Mouse (Mus musculus) embryo, embryonic 9.5 days (tissue): ENCODE data around the gene Mpst.

ENCODE experiments used
- DNase-seq: peaks from one replicate; pipeline ENCODE4 v3.0.0-alpha.2; 2017; ENCODE audit errors: extremely low spot score

Mpst gene

DNA sequence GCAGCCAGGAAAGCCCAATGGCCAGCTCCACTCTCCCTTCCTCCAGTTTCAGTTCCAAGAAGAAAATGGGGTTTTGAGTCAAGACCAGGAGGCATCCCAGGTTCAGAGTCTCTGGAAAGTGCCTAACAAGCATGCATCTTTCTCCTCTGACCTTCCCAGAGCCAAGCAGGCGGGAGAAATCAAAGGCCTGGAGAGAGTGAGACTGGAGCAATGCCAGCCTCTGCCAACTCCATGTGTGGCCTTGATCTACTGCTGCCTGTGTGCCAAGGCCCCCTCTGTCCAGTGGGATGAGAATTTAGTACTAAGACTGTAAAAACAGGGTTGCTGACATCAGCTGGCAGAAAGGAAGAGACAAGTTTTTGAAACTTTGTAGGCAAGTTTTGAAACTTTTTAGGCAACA lies 2.3 kb upstream of the Mpst start:
- DNase-seq = no peak

DNA sequence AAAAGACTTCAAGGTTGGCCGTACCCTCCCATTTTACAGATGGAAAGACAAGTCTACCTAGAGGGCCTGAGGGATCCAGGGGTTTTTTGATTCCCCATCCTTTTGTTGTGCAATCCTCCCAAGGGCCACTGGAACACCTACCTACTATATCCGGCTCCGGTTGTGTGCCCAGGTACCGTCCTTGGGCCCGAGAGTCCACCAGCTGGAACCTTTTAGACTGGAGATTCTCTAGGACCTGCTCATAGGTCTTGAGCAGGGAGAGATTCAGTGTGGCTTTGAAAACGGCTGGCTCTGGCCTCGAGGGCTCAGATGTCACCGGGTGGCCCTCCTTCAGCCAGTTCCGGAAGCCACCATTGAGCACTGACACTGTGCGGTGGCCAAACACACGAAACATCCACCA lies 1.1 kb upstream of the Mpst start:
- DNase-seq = no peak

GRCm38 (mm10) chr15:78405517-78406211 lies 552 bp upstream of the Mpst start, which contains the start of gene Tst:
TSS of gene Tst (minus strand) at chr15:78405907.
- peak; percentile 84 for DNase-seq

GRCm38 (mm10) chr15:78409570-78410052 lies 3.4 kb downstream of the Mpst start:
- peak; percentile 25 for DNase-seq

DNA sequence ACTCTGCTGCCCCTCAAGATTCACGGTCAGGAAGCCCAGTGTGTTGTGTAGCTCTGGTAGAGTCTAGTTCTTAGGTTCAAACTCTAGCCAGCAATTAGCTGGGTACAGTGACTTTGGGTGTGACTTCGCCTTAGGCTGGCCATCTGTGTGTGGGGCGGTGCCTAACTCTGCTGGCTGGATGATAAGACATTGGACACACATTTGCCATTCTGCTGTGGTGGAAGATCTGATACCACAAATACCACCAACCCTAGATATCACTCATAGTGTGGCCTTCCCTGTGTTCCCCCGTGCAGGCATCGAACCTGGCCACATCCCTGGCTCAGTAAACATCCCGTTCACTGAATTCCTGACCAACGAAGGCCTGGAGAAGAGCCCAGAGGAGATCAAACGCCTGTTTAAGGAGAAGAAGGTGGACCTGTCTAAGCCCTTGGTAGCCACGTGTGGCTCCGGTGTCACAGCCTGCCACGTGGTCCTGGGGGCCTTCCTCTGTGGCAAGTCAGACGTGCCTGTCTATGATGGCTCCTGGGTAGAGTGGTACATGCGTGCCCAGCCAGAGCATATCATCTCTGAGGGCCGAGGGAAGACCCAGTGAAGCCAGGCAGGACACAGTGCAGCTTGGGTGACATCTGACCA lies 7.0 kb downstream of the Mpst start:
- DNase-seq = no peak

DNA sequence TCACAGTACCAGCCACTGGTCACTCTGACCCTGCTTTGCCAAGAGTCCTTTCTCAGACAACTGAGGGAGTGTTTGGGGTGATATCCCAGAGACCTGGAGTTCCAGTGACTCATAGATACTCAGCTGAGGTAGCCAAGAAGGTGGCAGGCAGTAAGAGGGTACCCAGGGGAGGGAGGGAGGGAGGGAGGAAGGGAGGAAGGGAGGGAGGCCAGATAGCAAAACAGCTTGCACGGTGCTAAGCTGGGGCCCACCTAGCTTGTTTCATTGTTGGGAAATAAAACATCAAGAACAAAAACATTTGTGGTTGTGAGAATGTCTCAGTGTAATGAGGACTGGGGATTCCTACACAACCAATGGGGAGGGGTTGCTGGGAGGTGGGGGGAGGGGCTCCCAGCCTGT lies 7.5 kb downstream of the Mpst start:
- DNase-seq = no peak

DNA sequence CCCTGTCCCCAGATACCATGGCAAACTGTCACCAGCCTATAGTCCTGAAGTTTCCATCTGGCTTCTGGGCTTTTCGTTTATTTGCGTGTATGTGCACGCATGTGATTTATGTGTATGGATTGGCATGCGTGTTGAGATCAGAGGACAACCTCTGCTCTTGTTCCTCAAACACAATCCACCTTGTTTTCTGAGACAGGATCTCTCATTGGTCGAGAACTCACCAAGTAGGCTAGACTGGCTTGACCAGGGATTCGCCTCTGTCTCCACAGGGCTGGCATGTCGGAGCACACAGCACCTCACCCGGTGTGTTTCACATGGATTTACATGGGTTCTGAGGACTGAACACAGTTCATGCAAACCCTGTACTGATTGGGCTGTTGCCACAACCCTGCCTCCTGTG lies 7.9 kb downstream of the Mpst start:
- DNase-seq = no peak

DNA sequence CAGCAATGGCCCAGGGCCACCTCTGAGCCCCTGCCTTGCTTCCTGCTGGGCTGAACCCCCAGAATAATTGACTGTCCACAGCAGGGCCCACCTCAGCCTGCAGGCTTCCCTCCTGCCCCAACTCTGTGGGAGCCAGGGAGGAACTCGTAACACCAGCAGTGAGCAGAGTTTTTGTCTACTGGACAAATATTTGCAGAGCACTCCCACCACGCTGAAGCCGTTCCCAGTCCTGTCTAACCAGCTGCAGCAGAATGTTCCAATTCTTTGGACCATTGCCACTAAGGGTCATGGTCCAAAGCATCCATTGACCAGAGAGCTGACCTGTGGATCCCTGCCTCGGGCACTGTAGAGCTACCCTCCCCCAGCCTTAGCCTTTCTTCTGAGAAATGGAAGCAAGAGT lies 10.7 kb downstream of the Mpst start:
- DNase-seq = no peak

GRCm38 (mm10) chr15:78420395-78420794 lies 14.2 kb downstream of the Mpst start:
- no peak for DNase-seq

DNA sequence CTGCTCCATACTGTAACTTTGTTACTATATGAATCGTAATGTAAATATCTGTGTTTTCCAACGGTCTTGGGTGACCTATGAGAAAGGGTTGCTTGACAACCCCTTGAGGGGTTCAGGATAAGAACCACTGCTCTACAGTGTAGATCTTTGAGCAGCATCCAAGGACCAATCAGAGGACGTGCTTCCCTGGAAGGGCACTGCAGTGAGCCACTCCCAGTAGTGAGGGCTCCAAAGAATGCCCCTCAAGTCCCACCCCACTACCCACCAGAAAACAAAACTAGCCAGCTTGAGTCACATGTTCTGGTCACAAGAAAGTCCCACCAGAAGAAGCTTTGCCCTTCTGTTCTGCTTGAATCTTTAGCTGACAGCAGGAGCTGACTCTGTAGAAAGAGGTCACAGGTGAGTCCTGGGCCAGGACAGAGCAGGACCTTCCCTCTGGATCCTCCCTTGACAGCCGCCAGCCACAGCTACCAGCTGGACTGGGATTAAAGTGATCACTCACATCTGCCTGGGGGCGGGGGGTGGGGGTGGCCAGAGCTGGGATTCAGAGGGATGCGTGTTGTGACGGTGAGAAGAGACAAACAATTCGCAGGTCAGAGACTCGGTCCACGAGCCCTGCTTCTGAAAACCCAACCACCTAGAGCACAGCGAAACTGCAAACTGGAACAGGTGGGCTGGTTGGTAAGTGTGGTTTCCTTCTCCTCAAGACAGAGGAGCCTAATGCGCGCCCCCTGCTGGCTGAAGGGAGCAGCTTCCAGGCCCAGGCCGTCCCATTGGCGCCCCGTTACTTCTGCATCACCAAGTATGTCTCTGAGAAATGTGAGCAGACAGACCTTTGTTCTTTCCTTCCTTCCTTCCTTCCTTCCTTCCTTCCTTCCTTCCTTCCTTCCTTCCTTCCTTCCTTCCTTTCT lies 16.1 kb downstream of the Mpst start:
- peak; percentile 74 for DNase-seq

DNA sequence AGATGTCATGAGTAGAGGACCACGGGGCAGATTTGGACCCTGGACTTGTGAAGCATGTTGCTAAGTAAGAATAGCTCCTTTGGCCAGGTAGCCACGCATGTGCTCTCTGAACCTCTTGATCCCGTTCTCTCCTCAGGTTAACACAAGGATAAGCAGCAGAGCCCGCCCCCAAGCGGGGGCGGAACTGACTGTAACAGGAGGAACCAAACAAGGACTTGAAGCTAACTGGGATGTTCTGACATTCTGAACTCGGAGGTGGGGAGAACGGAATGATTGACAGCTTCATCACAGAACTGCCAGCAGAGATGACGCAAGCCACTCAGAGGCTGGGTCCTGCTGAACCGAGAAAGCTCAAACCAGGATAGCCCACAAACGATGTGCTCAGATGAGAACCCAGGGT lies 18.3 kb downstream of the Mpst start:
- no peak for DNase-seq

DNA sequence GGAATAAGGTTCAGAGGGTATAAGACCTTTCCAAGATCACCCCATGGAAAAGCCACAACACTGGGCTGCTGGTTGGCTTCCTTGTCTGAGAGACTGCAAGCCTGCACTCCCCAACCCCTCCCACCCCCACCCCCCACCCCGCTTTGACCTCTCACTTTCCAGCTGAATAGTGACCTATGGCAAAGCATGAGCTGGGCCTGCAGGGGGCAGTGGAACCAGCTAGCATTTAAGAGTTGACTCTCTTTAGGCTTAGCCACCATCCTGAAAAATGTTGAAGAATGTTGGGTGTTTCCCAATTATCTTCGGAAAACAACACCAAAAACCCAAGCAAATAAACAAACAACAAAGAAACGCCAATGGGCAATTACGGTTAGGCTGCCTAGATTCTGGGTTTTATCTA lies 19.0 kb downstream of the Mpst start:
- no peak for DNase-seq

DNA sequence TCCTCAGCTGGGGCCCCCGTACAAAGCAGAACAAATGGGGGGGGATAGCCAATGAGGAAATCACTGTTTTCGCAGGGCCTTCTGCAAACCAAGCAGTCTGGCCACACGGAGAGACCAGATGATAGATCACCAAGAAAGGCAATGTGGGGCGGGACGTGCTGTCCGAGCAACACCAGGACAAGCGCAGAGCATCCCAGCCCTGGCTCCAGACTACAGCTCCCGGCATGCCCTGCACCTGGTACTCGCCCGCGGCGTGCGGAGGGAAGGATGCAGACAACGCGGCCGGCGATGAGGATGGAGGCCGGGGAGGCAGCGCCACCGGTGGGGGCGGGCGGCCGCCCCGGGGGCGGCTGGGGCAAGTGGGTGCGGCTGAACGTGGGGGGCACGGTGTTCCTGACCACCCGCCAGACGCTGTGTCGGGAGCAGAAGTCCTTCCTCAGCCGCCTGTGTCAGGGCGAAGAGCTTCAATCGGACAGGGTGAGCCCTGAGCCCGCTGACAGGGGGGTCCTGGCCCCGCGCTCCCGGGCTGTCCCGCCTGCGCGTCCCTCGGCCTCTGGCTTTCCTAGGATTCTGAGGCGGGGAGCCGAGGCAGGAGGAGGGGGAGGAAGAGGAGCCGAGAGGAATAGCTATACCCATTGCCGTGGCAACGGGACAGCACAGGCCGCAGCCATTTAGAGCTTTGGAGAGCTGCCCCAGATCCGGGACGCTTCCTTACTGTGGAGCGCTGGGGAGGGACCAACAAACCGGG lies 22.3 kb downstream of the Mpst start, which contains the start of gene Kctd17:
TSS of gene Kctd17 (plus strand) at position 174 of the 748 bp plus-strand sequence.
- DNase-seq = peak; percentile 85

DNA sequence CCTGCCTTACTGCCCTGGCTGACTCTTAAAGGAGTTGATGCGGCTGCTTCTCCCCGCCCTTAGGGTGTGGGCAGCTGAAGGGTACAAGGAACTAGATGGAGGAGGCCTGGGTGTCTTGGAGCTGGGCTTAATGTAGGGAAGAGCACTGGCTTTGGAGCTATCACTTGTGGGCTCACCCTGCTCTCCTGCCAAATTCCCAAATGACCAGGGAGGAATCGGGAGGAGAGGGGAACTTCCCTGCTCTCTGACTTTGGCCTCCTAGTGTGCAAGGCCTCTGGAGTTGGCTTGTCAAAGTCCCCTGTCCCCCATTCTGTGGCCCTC lies 22.9 kb downstream of the Mpst start:
- DNase-seq = no peak

DNA sequence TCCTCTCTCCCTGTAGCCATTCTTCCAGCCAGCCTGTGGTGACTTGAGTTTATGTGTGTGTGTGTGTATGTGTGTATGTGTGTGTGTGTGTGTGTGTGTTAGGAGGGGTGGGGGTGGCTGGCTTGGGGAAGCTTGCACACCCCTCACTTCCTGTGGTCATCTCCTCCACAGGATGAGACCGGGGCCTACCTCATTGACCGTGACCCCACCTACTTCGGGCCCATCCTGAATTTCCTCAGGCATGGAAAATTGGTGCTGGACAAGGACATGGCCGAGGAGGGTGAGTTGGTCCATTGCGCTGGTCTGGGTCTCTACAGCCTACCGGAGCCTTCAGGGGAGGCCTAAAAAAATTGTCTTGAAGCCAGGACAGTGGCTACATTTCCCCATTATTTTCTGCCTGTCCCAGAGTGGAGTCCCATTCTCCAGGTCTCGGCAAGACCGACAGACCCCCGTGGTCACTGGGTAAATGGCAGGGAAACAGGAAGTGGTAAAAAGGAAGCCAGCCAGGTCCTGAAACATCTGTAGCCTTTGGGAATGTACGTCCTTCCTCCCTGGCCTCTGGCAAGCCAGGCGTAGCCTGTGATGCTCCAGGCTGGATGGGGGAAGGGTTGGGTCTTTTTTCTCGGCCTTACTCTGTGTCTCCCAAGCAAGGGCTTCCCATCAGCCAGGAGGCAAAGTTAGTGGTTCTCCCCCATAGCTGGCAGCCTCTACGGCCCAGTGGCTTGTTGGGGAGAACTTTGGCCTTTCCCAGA lies 23.8 kb downstream of the Mpst start:
- DNase-seq = no peak

DNA sequence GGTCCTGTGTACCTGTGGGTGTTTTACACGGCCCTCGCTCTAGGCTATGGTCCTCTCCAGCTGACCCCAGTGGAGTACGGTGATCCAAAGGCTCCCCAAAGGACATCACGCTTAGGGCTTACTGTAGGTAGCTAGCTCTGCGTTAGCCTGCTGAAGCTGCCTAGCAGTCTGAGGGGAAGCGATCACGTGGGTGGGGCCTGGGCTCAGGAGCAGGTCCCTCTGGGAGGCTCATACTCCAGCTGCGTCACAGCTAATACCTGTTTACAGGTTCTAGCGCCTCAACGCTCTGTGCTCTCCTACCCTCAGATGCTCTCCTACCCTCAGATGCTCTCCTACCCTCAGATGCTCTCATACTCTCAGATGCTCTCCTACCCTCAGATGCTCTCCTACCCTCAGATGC lies 24.7 kb downstream of the Mpst start:
- no peak for DNase-seq

- no peak for DNase-seq
Measured at GRCm38 (mm10) chr15:78431541-78432121, 25.4 kb downstream of the Mpst start.

DNA sequence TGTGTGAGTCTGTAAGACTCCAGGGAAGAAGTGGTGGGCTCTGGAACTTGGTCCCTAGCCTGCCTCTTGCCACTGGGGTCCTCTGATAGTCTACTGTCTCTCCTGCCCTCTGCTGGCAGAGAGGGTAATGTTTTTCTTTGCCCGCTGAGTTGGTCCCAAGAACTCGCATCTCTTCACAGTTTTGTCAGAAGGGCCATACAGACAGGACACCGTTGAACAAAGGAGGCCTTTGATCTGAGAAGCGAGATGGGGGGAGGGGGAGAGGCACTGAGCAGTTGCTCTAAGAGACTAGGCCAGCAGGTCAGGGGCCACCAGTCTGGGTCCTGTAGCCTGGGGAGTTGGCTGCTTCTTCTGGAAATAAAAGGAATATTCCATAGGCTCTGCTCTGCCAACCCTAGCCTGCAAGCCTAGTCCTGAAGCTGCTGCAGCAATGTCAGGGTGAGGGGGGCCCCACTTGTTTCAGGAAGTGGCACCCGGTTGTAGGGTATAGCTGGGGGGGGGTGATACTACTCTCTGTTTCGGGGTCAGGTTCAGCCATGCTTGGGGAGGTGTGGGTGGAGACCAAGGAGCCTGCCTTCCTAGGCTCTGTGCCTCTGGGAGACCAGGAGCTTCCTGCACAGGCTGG lies 28.8 kb downstream of the Mpst start:
- DNase-seq = peak; percentile 79

GRCm38 (mm10) chr15:78435681-78436080 lies 29.5 kb downstream of the Mpst start:
- no peak for DNase-seq
